Mouse (Mus musculus): ENCODE results near the gene Cd52. TPM values are rescaled to one million over a fixed set of nuclear protein-coding genes. Genes with fewer than 3 reads are reported as not detected.

The Cd52 gene
- total and polyA plus RNA-seq, 3 experiments: 1.3 to 21.1 (median 2.0) TPM

DNA sequence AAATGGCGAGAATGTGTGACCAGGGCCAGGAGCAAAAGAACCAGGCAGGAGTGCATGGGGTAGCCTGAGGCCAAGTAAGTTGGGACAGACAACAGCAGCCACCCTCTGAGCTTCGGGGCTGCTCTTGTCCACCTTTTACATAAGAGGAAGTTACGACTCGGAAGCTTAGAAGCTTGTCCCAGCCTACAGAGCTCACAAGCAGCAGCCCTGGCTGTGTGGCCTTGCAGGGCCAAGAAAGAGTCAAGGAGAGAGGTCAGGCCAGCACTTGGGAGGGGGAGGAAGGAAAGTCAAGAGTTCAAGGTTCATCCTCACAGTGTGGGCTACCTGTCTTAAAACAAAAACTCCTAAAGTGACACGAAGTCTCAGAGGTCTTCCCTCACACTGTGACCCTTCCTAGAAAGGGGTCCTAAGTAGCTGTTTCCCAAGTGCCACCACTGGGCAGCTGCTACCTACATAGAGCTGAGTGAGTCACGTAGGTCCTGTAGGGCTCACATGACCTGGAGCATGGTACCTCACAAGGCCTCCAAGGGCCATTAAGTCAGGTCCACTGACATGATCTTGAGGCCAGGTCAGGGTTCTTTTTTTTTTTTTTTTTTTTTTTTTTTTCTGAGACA lies 25.4 kb upstream of the Cd52 start:
- DNase-seq (ENCODE audit: low spot score) (no peak), ATAC-seq (ENCODE audit: extremely low read depth, insufficient number of reproducible peaks, low FRiP score, poor library complexity, severe bottlenecking) (no peak)
- no peak for TF ChIP-seq CTCF (IDR thresholded peaks at IDR 0.05; ENCODE audit: low read depth, low read length)
- no peak for TF ChIP-seq POLR2AphosphoS5 (IDR thresholded peaks at IDR 0.05; ENCODE audit: insufficient replicate concordance, low read depth, low read length)
- no peak for TF ChIP-seq TAL1 (conservative IDR thresholded peaks at IDR 0.05; ENCODE audit: low read depth, low read length)
- no peak for TF ChIP-seq GATA2 (IDR thresholded peaks at IDR 0.05; ENCODE audit: borderline replicate concordance, low read depth, low read length)
- no peak for TF ChIP-seq GATA1 (IDR thresholded peaks at IDR 0.05; ENCODE audit: borderline replicate concordance, low read length)
- peaks cover 14% of the 10 kb centered on the region for H3K36me3 ChIP-seq (replicated peaks)
- peaks cover 86% of the 10 kb centered on the region for H3K4me1 ChIP-seq (ENCODE audit: insufficient read depth, low read depth, low read length)
- H3K9me3 ChIP-seq (replicated peaks): no peaks in the 10 kb centered on the region
- H3K27me3 ChIP-seq (ENCODE audit: insufficient read depth, low read length): no peaks in the 10 kb centered on the region
- no peak overlapping the region; the same call in 1 of the 2 replicates for H3K4me3 ChIP-seq (ENCODE audit: low read depth, low read length)

DNA sequence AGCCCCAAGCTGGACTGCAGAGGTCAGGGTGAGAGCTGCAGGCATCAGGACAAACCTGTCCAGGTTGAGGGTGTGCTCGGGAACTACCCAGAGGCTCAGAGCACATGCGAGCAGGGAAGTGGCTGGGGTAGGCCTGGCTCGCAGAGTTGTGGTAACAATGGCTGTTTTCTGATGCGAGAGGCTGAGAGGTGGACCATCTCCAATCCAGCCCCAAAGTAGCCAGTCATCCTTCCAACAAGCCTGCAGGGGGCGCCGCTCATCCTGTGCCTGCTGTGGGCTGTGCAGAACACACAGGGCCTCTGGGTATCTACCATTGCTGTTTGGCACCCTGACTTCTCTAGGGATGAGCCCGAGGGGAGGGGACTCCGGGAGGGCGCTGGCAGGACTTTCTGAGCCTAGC lies 24.8 kb upstream of the Cd52 start:
- Histone ChIP-seq H3K27me3 (ENCODE audit: insufficient read depth, low read length) (no peaks in the 10 kb centered on the region), H3K4me3 (ENCODE audit: low read depth, low read length) (no peak overlapping the region; the same call in 1 of the 2 replicates), H3K9me3 (replicated peaks) (no peaks in the 10 kb centered on the region), H3K4me1 (ENCODE audit: insufficient read depth, low read depth, low read length) (peaks cover 81% of the 10 kb centered on the region), H3K36me3 (replicated peaks) (peaks cover 8% of the 10 kb centered on the region)
- TF ChIP-seq CTCF (IDR thresholded peaks at IDR 0.05; ENCODE audit: low read depth, low read length) (0 out of 2 replicates have a peak, but pooled peaks have one; percentile 28), GATA2 (IDR thresholded peaks at IDR 0.05; ENCODE audit: borderline replicate concordance, low read depth, low read length) (no peak), GATA1 (IDR thresholded peaks at IDR 0.05; ENCODE audit: borderline replicate concordance, low read length) (no peak), POLR2AphosphoS5 (IDR thresholded peaks at IDR 0.05; ENCODE audit: insufficient replicate concordance, low read depth, low read length) (no peak)
- ATAC-seq (ENCODE audit: extremely low read depth, insufficient number of reproducible peaks, low FRiP score, poor library complexity, severe bottlenecking) (no peak), DNase-seq (ENCODE audit: low spot score) (no peak)

DNA sequence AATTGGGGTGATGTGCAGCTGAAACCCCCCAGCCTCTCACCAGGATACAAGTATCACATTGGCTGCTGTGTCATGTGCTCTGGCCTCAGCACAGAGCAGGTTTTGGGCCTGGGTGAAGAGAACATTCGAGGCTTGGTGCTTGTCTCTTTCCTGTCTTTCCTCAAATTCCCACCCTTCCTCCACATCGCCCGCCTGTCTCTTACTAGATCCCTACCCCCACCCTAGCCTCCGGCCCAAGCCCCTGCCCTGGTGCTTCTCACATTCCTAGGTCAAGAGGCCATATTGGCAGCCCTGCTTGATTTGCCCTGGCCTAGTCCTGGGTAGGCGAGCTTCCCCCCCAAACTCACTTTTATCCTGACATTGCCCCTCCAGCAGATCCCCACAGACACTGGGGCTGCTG lies 24.2 kb upstream of the Cd52 start:
- peaks cover 81% of the 10 kb centered on the region for H3K4me1 ChIP-seq (ENCODE audit: insufficient read depth, low read depth, low read length)
- no peaks in the 10 kb centered on the region for H3K27me3 ChIP-seq (ENCODE audit: insufficient read depth, low read length)
- no peak overlapping the region for H3K4me3 ChIP-seq (ENCODE audit: low read depth, low read length)
- DNase-seq (ENCODE audit: low spot score) (no peak), ATAC-seq (ENCODE audit: extremely low read depth, insufficient number of reproducible peaks, low FRiP score, poor library complexity, severe bottlenecking) (no peak)
- H3K36me3 ChIP-seq (replicated peaks): peaks cover 9% of the 10 kb centered on the region
- H3K9me3 ChIP-seq (replicated peaks): no peaks in the 10 kb centered on the region
- TF ChIP-seq CTCF (IDR thresholded peaks at IDR 0.05; ENCODE audit: low read depth, low read length): no peak
- TF ChIP-seq GATA1 (IDR thresholded peaks at IDR 0.05; ENCODE audit: borderline replicate concordance, low read length): no peak
- TF ChIP-seq TAL1 (conservative IDR thresholded peaks at IDR 0.05; ENCODE audit: low read depth, low read length): no peak
- no peak for TF ChIP-seq GATA2 (IDR thresholded peaks at IDR 0.05; ENCODE audit: borderline replicate concordance, low read depth, low read length)
- TF ChIP-seq POLR2AphosphoS5 (IDR thresholded peaks at IDR 0.05; ENCODE audit: insufficient replicate concordance, low read depth, low read length): no peak

DNA sequence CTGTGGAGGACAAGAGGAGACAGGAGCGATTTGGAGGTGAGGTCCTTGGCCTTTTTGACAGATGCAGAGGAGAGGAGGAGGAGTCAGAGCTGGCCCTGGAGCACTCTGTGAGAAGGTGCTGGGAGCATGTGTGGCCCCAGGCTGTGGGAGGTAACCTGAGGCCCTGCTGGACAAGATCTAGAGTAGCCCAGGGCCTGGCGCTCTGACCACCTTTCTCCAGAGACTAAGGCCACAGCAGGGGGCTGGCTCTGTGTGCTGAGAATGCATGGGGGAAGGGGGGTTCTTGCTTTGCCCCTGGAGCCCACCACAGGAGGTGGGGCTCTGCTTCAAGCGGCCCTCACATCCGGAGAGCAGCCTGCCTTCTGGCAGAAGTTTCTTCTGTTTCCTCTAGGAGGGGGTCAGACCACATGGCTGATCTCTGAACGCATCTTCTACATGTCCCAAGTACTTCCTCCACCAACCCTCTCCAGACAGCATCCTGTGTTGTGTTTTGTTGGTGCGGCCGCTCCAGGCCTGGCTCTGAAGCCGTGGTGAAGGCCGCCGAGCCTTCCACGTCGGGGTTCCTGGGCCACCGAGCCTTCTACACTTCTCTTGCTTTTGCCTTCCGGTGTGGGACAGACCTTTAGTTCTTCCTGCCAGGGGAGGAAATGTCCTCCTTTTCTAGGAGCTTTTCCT lies 23.4 kb upstream of the Cd52 start:
- no peaks in the 10 kb centered on the region for H3K27me3 ChIP-seq (ENCODE audit: insufficient read depth, low read length)
- peaks cover 81% of the 10 kb centered on the region for H3K4me1 ChIP-seq (ENCODE audit: insufficient read depth, low read depth, low read length)
- H3K9me3 ChIP-seq (replicated peaks): no peaks in the 10 kb centered on the region
- DNase-seq (ENCODE audit: low spot score) (no peak), ATAC-seq (ENCODE audit: extremely low read depth, insufficient number of reproducible peaks, low FRiP score, poor library complexity, severe bottlenecking) (no peak)
- H3K4me3 ChIP-seq (ENCODE audit: low read depth, low read length): no peak overlapping the region
- peaks cover 17% of the 10 kb centered on the region for H3K36me3 ChIP-seq (replicated peaks)
- TF ChIP-seq POLR2AphosphoS5 (IDR thresholded peaks at IDR 0.05; ENCODE audit: insufficient replicate concordance, low read depth, low read length): no peak
- TF ChIP-seq GATA1 (IDR thresholded peaks at IDR 0.05; ENCODE audit: borderline replicate concordance, low read length): no peak
- TF ChIP-seq CTCF (IDR thresholded peaks at IDR 0.05; ENCODE audit: low read depth, low read length): no peak
- TF ChIP-seq TAL1 (conservative IDR thresholded peaks at IDR 0.05; ENCODE audit: low read depth, low read length): no peak
- no peak for TF ChIP-seq GATA2 (IDR thresholded peaks at IDR 0.05; ENCODE audit: borderline replicate concordance, low read depth, low read length)

DNA sequence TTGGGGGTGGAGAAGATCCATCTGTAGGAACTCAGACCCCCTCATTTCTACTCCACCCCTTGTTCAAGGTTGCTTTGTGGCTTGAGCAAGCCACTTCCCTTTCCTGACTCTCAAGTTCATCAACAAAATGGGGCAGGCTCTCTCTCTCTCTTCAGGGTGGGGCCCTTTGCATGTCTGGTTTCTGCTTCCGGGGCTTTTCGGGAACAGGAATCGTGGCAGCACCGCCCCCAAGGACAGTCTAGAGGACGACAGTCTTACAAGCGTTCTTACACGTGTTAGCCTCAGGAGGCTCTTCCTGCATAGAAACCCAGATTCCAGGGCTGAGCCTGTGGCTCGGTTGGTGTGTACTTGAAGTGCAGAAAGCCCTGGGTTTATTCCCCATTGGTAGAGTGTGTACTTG lies 22.1 kb upstream of the Cd52 start:
- H3K9me3 ChIP-seq (replicated peaks): no peaks in the 10 kb centered on the region
- peaks cover 29% of the 10 kb centered on the region for H3K36me3 ChIP-seq (replicated peaks)
- no peak overlapping the region for H3K4me3 ChIP-seq (ENCODE audit: low read depth, low read length)
- ATAC-seq (ENCODE audit: extremely low read depth, insufficient number of reproducible peaks, low FRiP score, poor library complexity, severe bottlenecking): no peak
- no peak for TF ChIP-seq POLR2AphosphoS5 (IDR thresholded peaks at IDR 0.05; ENCODE audit: insufficient replicate concordance, low read depth, low read length)
- TF ChIP-seq GATA2 (IDR thresholded peaks at IDR 0.05; ENCODE audit: borderline replicate concordance, low read depth, low read length): no peak
- TF ChIP-seq GATA1 (IDR thresholded peaks at IDR 0.05; ENCODE audit: borderline replicate concordance, low read length): no peak
- TF ChIP-seq TAL1 (conservative IDR thresholded peaks at IDR 0.05; ENCODE audit: low read depth, low read length): no peak
- TF ChIP-seq CTCF (IDR thresholded peaks at IDR 0.05; ENCODE audit: low read depth, low read length): no peak
- H3K4me1 ChIP-seq (ENCODE audit: insufficient read depth, low read depth, low read length): peaks cover 88% of the 10 kb centered on the region
- no peak for DNase-seq (ENCODE audit: low spot score)
- H3K27me3 ChIP-seq (ENCODE audit: insufficient read depth, low read length): no peaks in the 10 kb centered on the region

DNA sequence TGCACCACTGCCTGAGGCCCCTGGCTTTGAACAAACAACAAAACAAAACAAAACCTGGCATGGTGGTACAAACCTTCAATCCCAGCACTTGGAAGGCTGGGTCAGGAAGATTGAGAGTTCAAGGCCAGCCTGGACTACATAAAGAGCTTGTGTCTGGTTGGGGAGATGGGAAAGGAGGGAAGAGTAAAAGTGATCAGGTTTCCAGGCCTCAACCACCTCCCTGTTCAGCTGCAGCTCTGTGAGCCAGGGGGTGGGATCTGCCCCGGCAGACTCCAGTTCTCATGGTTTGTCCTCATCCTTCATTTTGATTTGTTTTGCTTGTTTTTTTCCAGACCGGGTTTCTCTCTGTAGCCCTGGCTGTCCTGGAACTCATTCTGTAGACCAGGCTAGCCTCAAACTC lies 21.6 kb upstream of the Cd52 start:
- no peak overlapping the region for H3K4me3 ChIP-seq (ENCODE audit: low read depth, low read length)
- no peaks in the 10 kb centered on the region for H3K9me3 ChIP-seq (replicated peaks)
- no peaks in the 10 kb centered on the region for H3K27me3 ChIP-seq (ENCODE audit: insufficient read depth, low read length)
- DNase-seq (ENCODE audit: low spot score): no peak
- H3K36me3 ChIP-seq (replicated peaks): peaks cover 34% of the 10 kb centered on the region
- peaks cover 91% of the 10 kb centered on the region for H3K4me1 ChIP-seq (ENCODE audit: insufficient read depth, low read depth, low read length)
- no peak for ATAC-seq (ENCODE audit: extremely low read depth, insufficient number of reproducible peaks, low FRiP score, poor library complexity, severe bottlenecking)
- TF ChIP-seq GATA2 (IDR thresholded peaks at IDR 0.05; ENCODE audit: borderline replicate concordance, low read depth, low read length) (no peak), GATA1 (IDR thresholded peaks at IDR 0.05; ENCODE audit: borderline replicate concordance, low read length) (no peak), POLR2AphosphoS5 (IDR thresholded peaks at IDR 0.05; ENCODE audit: insufficient replicate concordance, low read depth, low read length) (no peak), CTCF (IDR thresholded peaks at IDR 0.05; ENCODE audit: low read depth, low read length) (no peak), TAL1 (conservative IDR thresholded peaks at IDR 0.05; ENCODE audit: low read depth, low read length) (no peak)

Data from G1E (cell line).